Mouse (Mus musculus) myocyte (in vitro differentiated cells): ENCODE data around the gene Tns2.

Experiments
- CEBPB ChIP-seq: IDR thresholded peaks from 2 replicates; pipeline ENCODE4 v1.6.1; 2011; ENCODE audit warnings: mild to moderate bottlenecking, moderate library complexity; ENCODE audit not compliant: poor library complexity, insufficient read depth, severe bottlenecking
- E2F4 ChIP-seq: IDR thresholded peaks from one replicate; pipeline ENCODE4 v1.6.1; 2011; ENCODE audit warnings: mild to moderate bottlenecking, control low read depth, moderate library complexity; ENCODE audit not compliant: insufficient read depth
- MAX ChIP-seq: IDR thresholded peaks from one replicate; pipeline ENCODE4 v1.6.1; 2011; ENCODE audit warnings: low read depth, mild to moderate bottlenecking, control low read depth
- POLR2A ChIP-seq: IDR thresholded peaks from one replicate; pipeline ENCODE4 v1.6.1; 2011; ENCODE audit warnings: low read depth, mild to moderate bottlenecking, control low read depth, moderate library complexity; ENCODE audit not compliant: insufficient read length
- TCF12 ChIP-seq: IDR thresholded peaks from one replicate; pipeline ENCODE4 v1.6.1; 2011; ENCODE audit warnings: mild to moderate bottlenecking, control low read depth; ENCODE audit not compliant: poor library complexity, insufficient read depth, severe bottlenecking

GRCm38 (mm10) chr15:102134709-102135108 is 34.5 kb downstream of the Tns2 start:
- TF ChIP-seq POLR2A (no peak), E2F4 (no peak), CEBPB (no peak), TCF12 (no peak), MAX (no peak)
